Mouse (Mus musculus): ENCODE data around the gene Pld2. TPM values are rescaled to one million over a fixed set of nuclear protein-coding genes. Genes with fewer than 3 reads are reported as not detected.

Pld2 gene
- polyA plus RNA-seq, 1 experiment from 2014 or later, result 18.1 TPM

GRCm38 (mm10) chr11:70579710-70580357 is 40.0 kb downstream of the Pld2 start:
- Histone ChIP-seq H3K9me3 (replicated peaks) (no peaks in the 10 kb centered on the region), H3K4me2 (no peak overlapping the region), H3K27me3 (replicated peaks) (no peaks in the 10 kb centered on the region), H3K4me1 (peaks cover 60% of the 10 kb centered on the region), H3K4me3 (replicated peaks) (no peak overlapping the region), H3K36me3 (no peaks in the 10 kb centered on the region), H3K27ac (replicated peaks) (no peak overlapping the region), H3K9ac (replicated peaks) (no peak overlapping the region)
- 88% methylated on average over 9 of the region's 9 CpGs for WGBS
- no peak for ATAC-seq (ENCODE audit: low FRiP score)

- H3K4me3 ChIP-seq (replicated peaks), result no peak overlapping the region
- WGBS, result 46% methylated on average over 5 of the region's 5 CpGs
- ATAC-seq (ENCODE audit: low FRiP score), result no peak
- H3K27me3 ChIP-seq (replicated peaks), result no peaks in the 10 kb centered on the region
- no peak overlapping the region for H3K4me2 ChIP-seq
- H3K27ac ChIP-seq (replicated peaks), result no peak overlapping the region
- H3K36me3 ChIP-seq, result no peaks in the 10 kb centered on the region
- H3K9ac ChIP-seq (replicated peaks), result no peak overlapping the region
- peaks cover 65% of the 10 kb centered on the region for H3K4me1 ChIP-seq
- no peaks in the 10 kb centered on the region for H3K9me3 ChIP-seq (replicated peaks)
These were observed 40.5 kb downstream of the Pld2 start for GRCm38 (mm10) chr11:70580358-70580720.

GRCm38 (mm10) chr11:70580921-70581320 is 41.1 kb downstream of the Pld2 start:
- Histone ChIP-seq H3K4me3 (replicated peaks) (no peak overlapping the region), H3K4me2 (no peak overlapping the region), H3K9me3 (replicated peaks) (no peaks in the 10 kb centered on the region), H3K27ac (replicated peaks) (no peak overlapping the region), H3K9ac (replicated peaks) (no peak overlapping the region), H3K36me3 (no peaks in the 10 kb centered on the region), H3K4me1 (peaks cover 69% of the 10 kb centered on the region), H3K27me3 (replicated peaks) (no peaks in the 10 kb centered on the region)
- WGBS, result 94% methylated on average over 3 of the region's 3 CpGs
- ATAC-seq (ENCODE audit: low FRiP score), result no peak

- WGBS, result 77% methylated on average over 3 of the region's 3 CpGs
- no peaks in the 10 kb centered on the region for H3K36me3 ChIP-seq
- H3K4me3 ChIP-seq (replicated peaks), result no peak overlapping the region
- H3K4me2 ChIP-seq, result no peak overlapping the region
- H3K27ac ChIP-seq (replicated peaks), result no peak overlapping the region
- H3K4me1 ChIP-seq, result peaks cover 70% of the 10 kb centered on the region
- H3K9me3 ChIP-seq (replicated peaks), result no peaks in the 10 kb centered on the region
- no peak overlapping the region for H3K9ac ChIP-seq (replicated peaks)
- H3K27me3 ChIP-seq (replicated peaks), result no peaks in the 10 kb centered on the region
- no peak for ATAC-seq (ENCODE audit: low FRiP score)
These were observed 42.3 kb downstream of the Pld2 start for GRCm38 (mm10) chr11:70582196-70582595.

- no peak overlapping the region for H3K9ac ChIP-seq (replicated peaks)
- no peaks in the 10 kb centered on the region for H3K36me3 ChIP-seq
- no peak overlapping the region for H3K4me2 ChIP-seq
- no peaks in the 10 kb centered on the region for H3K9me3 ChIP-seq (replicated peaks)
- no peak overlapping the region for H3K4me3 ChIP-seq (replicated peaks)
- peak overlapping the region; percentile 23; the same call in 1 of the 2 replicates for H3K27ac ChIP-seq (replicated peaks)
- no peaks in the 10 kb centered on the region for H3K27me3 ChIP-seq (replicated peaks)
- peaks cover 60% of the 10 kb centered on the region for H3K4me1 ChIP-seq
- no peak for ATAC-seq (ENCODE audit: low FRiP score)
- 72% methylated on average over 6 of the region's 6 CpGs for WGBS
These were observed 43.3 kb downstream of the Pld2 start for GRCm38 (mm10) chr11:70583022-70583714.

- Histone ChIP-seq H3K27ac (replicated peaks) (peak overlapping the region; percentile 23; the same call in 1 of the 2 replicates), H3K9me3 (replicated peaks) (no peaks in the 10 kb centered on the region), H3K4me2 (no peak overlapping the region), H3K4me3 (replicated peaks) (no peak overlapping the region), H3K9ac (replicated peaks) (no peak overlapping the region), H3K4me1 (peaks cover 54% of the 10 kb centered on the region), H3K36me3 (no peaks in the 10 kb centered on the region), H3K27me3 (replicated peaks) (no peaks in the 10 kb centered on the region)
- 94% methylated on average over 7 of the region's 7 CpGs for WGBS
- ATAC-seq (ENCODE audit: low FRiP score), result no peak
These were observed 43.9 kb downstream of the Pld2 start for GRCm38 (mm10) chr11:70583775-70584174.

GRCm38 (mm10) chr11:70585457-70585856 is 45.6 kb downstream of the Pld2 start:
- no peaks in the 10 kb centered on the region for H3K27me3 ChIP-seq (replicated peaks)
- no peak; the same call in 1 of the 2 replicates for ATAC-seq (ENCODE audit: low FRiP score)
- no peaks in the 10 kb centered on the region for H3K9me3 ChIP-seq (replicated peaks)
- no peak overlapping the region for H3K4me3 ChIP-seq (replicated peaks)
- H3K36me3 ChIP-seq, result no peaks in the 10 kb centered on the region
- H3K4me1 ChIP-seq, result peaks cover 39% of the 10 kb centered on the region
- H3K27ac ChIP-seq (replicated peaks), result peak overlapping the region; percentile 54; the same call in 1 of the 2 replicates
- WGBS, result 20% methylated on average over 7 of the region's 7 CpGs
- H3K9ac ChIP-seq (replicated peaks), result no peak overlapping the region
- no peak overlapping the region for H3K4me2 ChIP-seq

- Histone ChIP-seq H3K4me1 (peaks cover 39% of the 10 kb centered on the region), H3K27me3 (replicated peaks) (no peaks in the 10 kb centered on the region), H3K4me3 (replicated peaks) (no peak overlapping the region), H3K4me2 (no peak overlapping the region), H3K9ac (replicated peaks) (no peak overlapping the region), H3K9me3 (replicated peaks) (no peaks in the 10 kb centered on the region), H3K27ac (replicated peaks) (no peak overlapping the region), H3K36me3 (no peaks in the 10 kb centered on the region)
- ATAC-seq (ENCODE audit: low FRiP score), result no peak
- 92% methylated on average over 3 of the region's 3 CpGs for WGBS
These were observed 46.4 kb downstream of the Pld2 start for GRCm38 (mm10) chr11:70586261-70586660.

- 76% methylated on average over 5 of the region's 5 CpGs for WGBS
- H3K9me3 ChIP-seq (replicated peaks), result no peaks in the 10 kb centered on the region
- H3K36me3 ChIP-seq, result no peaks in the 10 kb centered on the region
- ATAC-seq (ENCODE audit: low FRiP score), result no peak
- no peak overlapping the region for H3K4me2 ChIP-seq
- H3K4me3 ChIP-seq (replicated peaks), result no peak overlapping the region
- no peak overlapping the region for H3K27ac ChIP-seq (replicated peaks)
- H3K4me1 ChIP-seq, result peaks cover 37% of the 10 kb centered on the region
- no peak overlapping the region for H3K9ac ChIP-seq (replicated peaks)
- H3K27me3 ChIP-seq (replicated peaks), result no peaks in the 10 kb centered on the region
These were observed 47.1 kb downstream of the Pld2 start for GRCm38 (mm10) chr11:70586954-70587353.

- Histone ChIP-seq H3K27me3 (replicated peaks) (no peaks in the 10 kb centered on the region), H3K27ac (replicated peaks) (no peak overlapping the region), H3K4me3 (replicated peaks) (no peak overlapping the region), H3K9ac (replicated peaks) (no peak overlapping the region), H3K36me3 (no peaks in the 10 kb centered on the region), H3K9me3 (replicated peaks) (no peaks in the 10 kb centered on the region), H3K4me2 (no peak overlapping the region), H3K4me1 (peaks cover 11% of the 10 kb centered on the region; the same call in 1 of the 2 replicates)
- 85% methylated on average over 1 of the region's 1 CpGs for WGBS
- no peak for ATAC-seq (ENCODE audit: low FRiP score)
These were observed 51.9 kb downstream of the Pld2 start for GRCm38 (mm10) chr11:70591733-70592132.

- no peak overlapping the region for H3K9ac ChIP-seq (replicated peaks)
- H3K4me1 ChIP-seq, result peaks cover 11% of the 10 kb centered on the region; the same call in 1 of the 2 replicates
- no peak overlapping the region for H3K4me2 ChIP-seq
- no peak overlapping the region for H3K4me3 ChIP-seq (replicated peaks)
- H3K27ac ChIP-seq (replicated peaks), result no peak overlapping the region
- no peak for ATAC-seq (ENCODE audit: low FRiP score)
- 86% methylated on average over 15 of the region's 15 CpGs for WGBS
- no peaks in the 10 kb centered on the region for H3K27me3 ChIP-seq (replicated peaks)
- H3K9me3 ChIP-seq (replicated peaks), result no peaks in the 10 kb centered on the region
- H3K36me3 ChIP-seq, result peaks cover 24% of the 10 kb centered on the region
These were observed 54.6 kb downstream of the Pld2 start for GRCm38 (mm10) chr11:70594253-70594989.
